In genomic region chr13:95007281-95007680, GRCm38 (mm10) we compare ENCODE assay signal across 19 mouse cellular contexts. TPM values are rescaled to one million over a fixed set of nuclear protein-coding genes. Genes with fewer than 3 reads are reported as not detected.
DNase-seq lines count a peak whose midpoint lies in the region; ATAC-seq and TF ChIP-seq lines count a peak whose summit lies in the region.
"Had no signal": no experiment of that assay in that cellular context is flagged by ENCODE, and none has a peak within 500 bp of the region (broad histone marks: within the 10 kb centered on the region; RNA-seq: fewer than 3 reads in every experiment).

No protein-coding gene starts in this region.

- no peak for TF ChIP-seq POLR2A in CH12.LX (IDR thresholded peaks at IDR 0.05; ENCODE audit: low read depth, low read length)

- no peak overlapping the region; the same call in 1 of the 2 replicates for H3K27ac ChIP-seq in CH12.LX (ENCODE audit: insufficient read depth, low read depth)
- H3K27ac ChIP-seq: embryonic facial prominence, embryonic 10.5 days; forebrain, embryonic 13.5 days; gastrocnemius, adult 2 months; hindbrain, embryonic 10.5 days; hindbrain, embryonic 14.5 days had no signal

- DNase-seq in CD4-positive helper T cell, adult 2 months (ENCODE audit: low read depth, low spot score) = peak; percentile 9
- no peak for DNase-seq in CH12.LX (ENCODE audit: extremely low read depth)
- no peak for DNase-seq in cerebellum, adult 11-12 months
- no peak for DNase-seq in layer of hippocampus, adult 18-20 months (ENCODE audit: low spot score in 2 of 2)
- DNase-seq in cerebellum, postnatal 36 days = no peak
- DNase-seq: adrenal gland, adult 8-10 months; adrenal gland, postnatal 36 days; cerebellum, adult 11 months; cerebellum, adult 9-10 months; cerebellum, postnatal 25 days; forebrain, postnatal 0 days; gastrocnemius, adult 2 months; gastrocnemius, postnatal 25 days had no signal

- H3K4me2 ChIP-seq in CH12.LX (ENCODE audit: insufficient read depth, low read depth, poor library complexity, severe bottlenecking) = no peak overlapping the region
- H3K4me2 ChIP-seq: forebrain, embryonic 13.5 days; heart, embryonic 12.5 days; hindbrain, embryonic 14.5 days had no signal

- in situ Hi-C loops in CH12.LX (cut with MboI; ENCODE audit: low pct_ligation_motif_present, low pct_unique_long_range_greater_than_20kb, low sequenced_read_pairs) = no loop called here

- TF ChIP-seq EP300 in CH12.LX (IDR thresholded peaks at IDR 0.05; ENCODE audit: low read length) = no peak

- H3K4me3 ChIP-seq in CH12.LX (replicated peaks in 1 of 3; ENCODE audit: low read depth in 2 of 3, low read length in 2 of 3, poor library complexity in 1 of 3) = no peak overlapping the region
- H3K4me3 ChIP-seq: embryonic facial prominence, embryonic 10.5 days; forebrain, embryonic 13.5 days; gastrocnemius, adult 2 months; heart, embryonic 12.5 days; hindbrain, embryonic 10.5 days had no signal

- peak; percentile 56 for ATAC-seq in inflammation-experienced regulatory T-cells, adult 6 months
- ATAC-seq: forebrain, embryonic 13.5 days; forebrain, postnatal 0 days had no signal

- no peak for TF ChIP-seq CTCF in CH12.LX (conservative IDR thresholded peaks at IDR 0.05 in 1 of 2, IDR thresholded peaks at IDR 0.05 in 1 of 2; ENCODE audit: low read depth in 2 of 2, low read length in 2 of 2)

- H3K4me1 ChIP-seq in CH12.LX (ENCODE audit: control insufficient read depth in 1 of 2, insufficient read depth in 2 of 2) = peaks cover 15 to 56% of the 10 kb centered on the region in 2 experiments
- H3K4me1 ChIP-seq: embryonic facial prominence, embryonic 10.5 days; forebrain, embryonic 13.5 days; hindbrain, embryonic 10.5 days had no signal

- no peaks in the 10 kb centered on the region for H3K27me3 ChIP-seq in CH12.LX (replicated peaks)
- H3K27me3 ChIP-seq: forebrain, embryonic 13.5 days; heart, embryonic 12.5 days had no signal

- dilution Hi-C loops in CH12.LX (cut with MboI; ENCODE audit: extremely low pct_ligation_motif_present, extremely low pct_unique_long_range_greater_than_20kb, low sequenced_read_pairs) = no loop called here

- H3K9me3 ChIP-seq in CH12.LX (replicated peaks; ENCODE audit: low read length) = no peaks in the 10 kb centered on the region
- H3K9me3 ChIP-seq: embryonic facial prominence, embryonic 10.5 days; forebrain, embryonic 13.5 days; heart, embryonic 12.5 days; hindbrain, embryonic 10.5 days had no signal

- H3K79me2 ChIP-seq in CH12.LX (replicated peaks; ENCODE audit: control insufficient read depth, extremely low read depth, insufficient read depth, poor library complexity, severe bottlenecking) = no peaks in the 10 kb centered on the region

- peaks cover 0 to 13% of the 10 kb centered on the region in 2 experiments for H3K36me3 ChIP-seq in CH12.LX (replicated peaks in 1 of 2; ENCODE audit: control insufficient read depth in 1 of 2, insufficient read depth in 1 of 2, low read length in 1 of 2)

- no peak overlapping the region for H3K9ac ChIP-seq in CH12.LX (ENCODE audit: insufficient read depth, low read depth)
- H3K9ac ChIP-seq: forebrain, embryonic 13.5 days; forebrain, postnatal 0 days; heart, embryonic 12.5 days; hindbrain, embryonic 14.5 days had no signal

- TF ChIP-seq RAD21 in CH12.LX (IDR thresholded peaks at IDR 0.05; ENCODE audit: low read depth, low read length) = no peak

TF ChIP-seq in CH12.LX, 34 proteins besides CTCF, POLR2A, EP300 and RAD21:
- TF ChIP-seq TBP (conservative IDR thresholded peaks at IDR 0.05; ENCODE audit: low read depth, low read length) (no peak), BHLHE40 (IDR thresholded peaks at IDR 0.05; ENCODE audit: low read depth, low read length) (peak; percentile 70; the same call in 1 of the 2 replicates)

RNA-seq across cellular contexts. Expression of gene Wdr41, which starts 31.1 kb away (rescaled TPM):
- total RNA-seq in CH12.LX (2012; rRNA removed) = 5.0 and 5.9 TPM in 2 replicates
- 10.0 and 10.7 TPM in 2 replicates for total RNA-seq in CH12.LX (2014; rRNA removed)
- 10.3 and 12.7 TPM in 2 replicates for polyA plus RNA-seq in CH12.LX (2012; ENCODE audit: insufficient read length, low read depth)
- polyA plus RNA-seq in inflammation-experienced regulatory T-cells, adult 6 months (2017; shearing (Covaris generic)) = 1 to 10 TPM; 2.9 to 5.7 (median 4.5) TPM
- 10 to 100 TPM; 22.3 to 25.2 TPM for total RNA-seq in layer of hippocampus, adult 18-20 months (2021)
